Mouse (Mus musculus) embryonic facial prominence, embryonic 12.5 days (tissue): Measurements from ENCODE around the gene Hs3st3b1. TPM values are rescaled to one million over a fixed set of nuclear protein-coding genes. Genes with fewer than 3 reads are reported as not detected.
A peak's percentile ranks its signal among the peaks of the same experiment; 100 is the strongest.

Experiments used
- ATAC-seq: fragments of 200-750 bp; cut with Nextera tagmentation; 2 replicates; pipeline ENCODE4 v1.8.0; 2017; ENCODE audit not compliant: insufficient number of reproducible peaks, insufficient read depth, low FRiP score, low TSS enrichment
- H3K27ac ChIP-seq: fragments of 300-500 bp; sonication (generic); 2 replicates; pipeline ENCODE4 v1.5.1; 2016; ENCODE audit warnings: mild to moderate bottlenecking
- H3K27me3 ChIP-seq: fragments of 300-500 bp; sonication (generic); 2 replicates; pipeline ENCODE4 v1.6.1; 2016; ENCODE audit warnings: mild to moderate bottlenecking, moderate library complexity
- H3K36me3 ChIP-seq: fragments of 300-500 bp; sonication (generic); 2 replicates; pipeline ENCODE4 v1.6.1; 2016; ENCODE audit warnings: mild to moderate bottlenecking
- H3K4me1 ChIP-seq: fragments of 300-500 bp; sonication (generic); 2 replicates; pipeline ENCODE4 v1.6.1; 2016
- H3K4me2 ChIP-seq: fragments of 300-500 bp; sonication (generic); replicated peaks from 2 replicates; pipeline ENCODE4 v1.6.1; 2016; ENCODE audit warnings: mild to moderate bottlenecking, moderate library complexity
- H3K4me3 ChIP-seq: fragments of 300-500 bp; sonication (generic); 2 replicates; pipeline ENCODE4 v1.5.1; 2016; ENCODE audit warnings: mild to moderate bottlenecking
- H3K9ac ChIP-seq: fragments of 300-500 bp; sonication (generic); 2 replicates; pipeline ENCODE4 v1.6.1; 2016; ENCODE audit warnings: mild to moderate bottlenecking, moderate library complexity
- H3K9me3 ChIP-seq: fragments of 300-500 bp; sonication (generic); 2 replicates; pipeline ENCODE4 v1.6.1; 2016; ENCODE audit warnings: mild to moderate bottlenecking, moderate library complexity
- WGBS: fragments of 180-500 bp; shearing (Covaris S2); methylation state at CpG from one replicate; pipeline ENCODE4 v1.1.7; 2016; 5-methylcytosine and 5-hydroxymethylcytosine counted together
- polyA plus RNA-seq: library from polyadenylated mRNA; unstranded; fragments of >200 nt; fragmentation: Nextera tagmentation; extraction: Ambion mirVana; gene quantifications from 2 replicates; pipeline ENCODE4 v1.2.1, GENCODE M21; 2016

The Hs3st3b1 gene
- 21.5 and 22.9 TPM in 2 replicates for polyA plus RNA-seq

DNA sequence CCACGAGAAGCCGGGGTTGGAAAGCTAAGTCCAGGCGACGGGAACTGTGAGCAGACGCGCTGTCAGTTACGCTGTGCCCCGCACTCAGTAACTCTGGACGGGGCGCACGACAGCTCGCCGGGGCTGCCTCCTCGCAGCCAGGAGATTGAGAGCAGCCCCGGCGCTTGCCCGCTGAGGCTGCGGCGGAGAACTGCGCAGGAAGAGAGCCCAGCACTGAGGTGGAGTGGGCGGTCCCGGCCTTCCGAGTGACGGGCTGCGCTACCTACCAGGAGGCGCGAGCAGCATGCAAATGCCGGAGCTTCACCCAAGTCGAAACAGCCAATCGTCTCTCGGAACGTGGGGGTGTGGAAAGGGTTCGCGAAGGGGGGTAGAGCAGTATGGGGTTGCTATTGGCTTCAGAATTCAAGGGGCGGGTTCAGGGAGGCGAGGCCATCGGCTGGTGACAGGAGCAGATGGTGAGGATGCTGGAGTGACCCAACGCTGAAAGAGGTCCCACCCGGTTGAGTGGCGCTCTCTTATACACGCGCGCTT is at the start of gene Hs3st3b1:
TSS of gene Hs3st3b1 (minus strand) at position 200 of the 531 bp plus-strand sequence.
- Histone ChIP-seq H3K4me3 (peak within 1 kb of the TSS; percentile 64), H3K27me3 (peaks cover 39% of the 10 kb centered on the region), H3K27ac (peak within 1 kb of the TSS; percentile 73), H3K4me1 (peaks cover 32% of the 10 kb centered on the region), H3K9me3 (no peaks in the 10 kb centered on the region), H3K4me2 (peak within 1 kb of the TSS; percentile 85), H3K36me3 (no peaks in the 10 kb centered on the region), H3K9ac (peak within 1 kb of the TSS; percentile 82)
- ATAC-seq, result peak; percentile 94
- 0% methylated on average over 43 of the region's 43 CpGs for WGBS

DNA sequence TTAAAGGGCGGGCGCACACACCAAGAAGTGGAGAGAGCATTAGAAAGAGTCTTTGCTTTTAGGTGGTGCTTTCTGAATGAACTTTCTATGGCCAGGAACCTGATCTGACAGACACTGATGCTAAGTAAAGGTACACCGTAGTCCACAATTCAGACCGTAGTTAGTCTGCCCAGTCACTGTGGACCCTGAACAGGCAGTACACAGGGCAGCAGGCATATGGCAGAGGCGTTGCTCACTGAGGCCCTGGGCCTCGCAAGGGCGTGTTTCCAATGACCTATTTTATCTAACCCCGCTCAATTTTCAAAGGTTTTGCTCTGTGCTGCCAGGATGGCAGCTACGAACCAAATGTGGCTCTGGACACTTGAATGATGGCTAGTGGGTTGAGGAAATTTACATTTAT is 49.4 kb upstream of the Hs3st3b1 start:
- ATAC-seq, result no peak
- no peaks in the 10 kb centered on the region for H3K9me3 ChIP-seq
- H3K9ac ChIP-seq, result no peak overlapping the region
- H3K27ac ChIP-seq, result no peak overlapping the region
- H3K4me2 ChIP-seq, result no peak overlapping the region
- H3K4me3 ChIP-seq, result no peak overlapping the region
- H3K27me3 ChIP-seq, result no peaks in the 10 kb centered on the region
- 92% methylated on average over 9 of the region's 9 CpGs for WGBS
- peaks cover 19% of the 10 kb centered on the region for H3K4me1 ChIP-seq
- peaks cover 14% of the 10 kb centered on the region; the same call in 1 of the 2 replicates for H3K36me3 ChIP-seq

DNA sequence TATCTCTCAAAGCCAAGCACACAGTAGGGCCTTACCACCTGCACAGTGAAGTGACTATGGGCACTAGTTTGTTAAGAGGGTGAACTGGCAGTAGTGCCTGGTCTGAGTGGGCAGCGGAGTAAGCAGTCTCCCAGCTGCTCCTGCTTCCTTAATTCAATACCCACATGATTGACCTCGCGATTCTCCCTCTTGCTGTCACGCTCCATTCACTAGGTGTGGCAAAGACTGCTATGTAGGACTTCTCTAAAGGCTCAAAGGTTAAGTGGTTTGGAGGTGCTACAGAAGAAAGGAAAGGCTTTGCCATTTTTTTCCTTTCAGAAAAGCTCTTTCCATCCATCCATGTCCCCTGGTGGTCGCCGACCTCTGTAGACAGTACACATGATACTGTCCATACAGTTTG is 48.7 kb upstream of the Hs3st3b1 start:
- H3K4me3 ChIP-seq, result no peak overlapping the region
- no peak overlapping the region for H3K9ac ChIP-seq
- H3K4me2 ChIP-seq, result no peak overlapping the region
- no peak for ATAC-seq
- H3K36me3 ChIP-seq, result peaks cover 14% of the 10 kb centered on the region; the same call in 1 of the 2 replicates
- H3K9me3 ChIP-seq, result no peaks in the 10 kb centered on the region
- 91% methylated on average over 6 of the region's 6 CpGs for WGBS
- H3K27me3 ChIP-seq, result no peaks in the 10 kb centered on the region
- H3K4me1 ChIP-seq, result peaks cover 23% of the 10 kb centered on the region
- no peak overlapping the region for H3K27ac ChIP-seq

DNA sequence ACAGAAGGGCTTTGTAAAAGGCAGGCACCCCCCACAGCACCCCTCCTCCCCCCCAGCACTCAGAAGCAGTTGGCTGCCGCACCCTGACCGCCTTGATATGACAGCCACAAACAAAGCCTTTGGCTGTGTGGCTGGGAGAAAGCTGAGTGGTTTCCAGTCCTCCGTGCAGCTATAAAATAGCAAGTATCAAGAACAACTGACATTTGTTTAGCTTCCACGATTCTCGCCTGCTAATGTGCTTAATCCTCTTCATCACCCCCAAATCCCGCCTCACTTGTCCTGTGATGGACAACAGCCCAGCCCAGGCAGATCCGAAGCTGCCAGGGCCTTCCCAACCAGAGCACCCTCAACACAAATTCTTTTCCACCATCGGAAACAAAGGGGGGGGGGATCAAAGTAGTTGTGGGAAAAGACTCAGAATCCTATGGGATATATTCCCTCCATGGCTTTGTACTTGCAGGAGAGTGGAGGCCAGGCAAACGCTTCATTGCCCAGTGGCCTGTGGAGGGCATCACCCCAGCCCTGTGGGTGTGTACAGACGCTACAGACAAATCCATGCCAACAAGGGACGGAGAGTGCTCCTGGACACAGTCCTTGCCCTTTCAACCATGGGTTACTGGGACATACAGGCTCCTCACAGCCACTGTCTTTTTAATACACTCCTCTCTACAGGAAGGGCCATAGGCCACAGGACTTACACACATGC is 47.3 kb upstream of the Hs3st3b1 start:
- H3K9ac ChIP-seq, result no peak overlapping the region
- no peak overlapping the region for H3K4me2 ChIP-seq
- H3K9me3 ChIP-seq, result no peaks in the 10 kb centered on the region
- peaks cover 25% of the 10 kb centered on the region for H3K4me1 ChIP-seq
- no peaks in the 10 kb centered on the region for H3K27me3 ChIP-seq
- 47% methylated on average over 11 of the region's 11 CpGs for WGBS
- H3K27ac ChIP-seq, result no peak overlapping the region
- ATAC-seq, result no peak
- H3K4me3 ChIP-seq, result no peak overlapping the region
- peaks cover 14% of the 10 kb centered on the region; the same call in 1 of the 2 replicates for H3K36me3 ChIP-seq

DNA sequence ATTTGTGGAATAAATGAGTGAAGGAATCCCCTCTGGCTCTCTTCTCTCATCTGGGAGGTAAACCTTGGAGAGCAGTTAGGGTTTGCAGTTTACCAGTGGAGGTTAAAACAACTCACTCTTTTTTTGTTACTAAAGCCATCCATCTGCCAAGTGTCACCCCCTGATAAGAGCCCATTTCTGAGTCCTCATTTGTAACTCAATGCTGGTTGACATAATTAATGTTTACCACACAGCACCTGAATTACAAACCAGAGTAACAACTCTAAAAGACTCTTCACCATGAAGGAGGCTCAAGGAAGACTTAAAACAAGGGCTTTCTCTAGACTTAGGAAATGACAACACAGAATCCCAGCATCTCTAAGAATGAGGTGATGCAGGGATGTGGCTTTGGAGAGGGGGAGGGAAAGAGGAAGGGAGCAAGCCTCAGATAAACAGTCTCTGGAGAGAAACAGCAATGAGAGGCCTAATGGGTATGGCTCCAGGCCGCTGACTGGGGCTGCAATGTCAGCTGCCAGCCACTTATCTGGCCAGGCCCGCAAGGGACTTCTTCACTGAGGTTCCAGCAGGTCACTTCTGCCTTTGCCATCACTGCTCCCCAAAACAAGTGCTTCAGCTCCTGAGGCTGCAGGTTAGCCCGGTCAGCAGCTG is 46.4 kb upstream of the Hs3st3b1 start:
- ATAC-seq, result no peak
- Histone ChIP-seq H3K27me3 (no peaks in the 10 kb centered on the region), H3K4me3 (no peak overlapping the region), H3K27ac (no peak overlapping the region), H3K36me3 (peaks cover 14% of the 10 kb centered on the region; the same call in 1 of the 2 replicates), H3K4me1 (peaks cover 25% of the 10 kb centered on the region), H3K9me3 (no peaks in the 10 kb centered on the region), H3K4me2 (no peak overlapping the region), H3K9ac (no peak overlapping the region)
- WGBS, result 37% methylated on average over 3 of the region's 3 CpGs

DNA sequence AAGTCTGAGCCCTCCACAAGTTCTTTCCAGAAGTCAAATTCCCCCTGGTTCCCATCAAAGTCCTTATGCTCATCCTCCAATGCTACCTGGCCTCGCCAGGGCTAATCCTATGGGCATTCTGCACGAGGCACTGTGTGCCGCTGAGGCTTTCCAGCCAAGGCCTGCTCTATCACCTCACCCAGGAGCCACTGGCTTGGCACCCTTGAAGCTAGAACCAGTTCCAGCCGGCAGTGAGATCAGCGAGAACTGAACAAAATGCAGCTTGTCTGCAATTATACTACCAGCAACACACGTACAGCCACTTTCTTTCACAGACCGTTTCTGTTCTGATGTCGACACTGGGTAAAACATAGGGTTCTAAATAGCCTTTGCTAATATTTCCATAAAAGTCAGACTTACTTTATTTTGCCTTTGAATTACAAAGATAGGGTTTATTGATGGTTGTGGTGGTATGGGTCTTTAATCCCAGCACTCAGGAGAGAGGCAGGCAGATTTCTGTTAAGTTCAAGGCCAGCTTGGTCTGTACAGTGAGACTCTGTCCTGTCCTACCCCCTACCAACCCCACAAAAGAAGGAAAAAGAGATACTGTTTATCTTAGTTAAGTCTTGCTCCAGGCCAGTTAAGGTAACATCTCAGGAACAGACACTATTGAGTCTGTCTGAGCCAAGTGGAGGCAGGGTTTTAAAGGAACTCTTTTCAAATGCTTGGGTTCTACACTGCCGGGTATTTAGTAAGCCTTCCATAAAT is 45.7 kb upstream of the Hs3st3b1 start:
- no peak overlapping the region for H3K27ac ChIP-seq
- H3K4me2 ChIP-seq, result no peak overlapping the region
- H3K9ac ChIP-seq, result no peak overlapping the region
- H3K36me3 ChIP-seq, result 0 out of 2 replicates have a peak, but pooled peaks cover 14% of the 10 kb centered on the region
- no peak overlapping the region for H3K4me3 ChIP-seq
- no peaks in the 10 kb centered on the region for H3K27me3 ChIP-seq
- H3K4me1 ChIP-seq, result peaks cover 25% of the 10 kb centered on the region
- no peaks in the 10 kb centered on the region for H3K9me3 ChIP-seq
- 79% methylated on average over 9 of the region's 9 CpGs for whole genome bisulfite sequencing
- no peak for ATAC-seq

DNA sequence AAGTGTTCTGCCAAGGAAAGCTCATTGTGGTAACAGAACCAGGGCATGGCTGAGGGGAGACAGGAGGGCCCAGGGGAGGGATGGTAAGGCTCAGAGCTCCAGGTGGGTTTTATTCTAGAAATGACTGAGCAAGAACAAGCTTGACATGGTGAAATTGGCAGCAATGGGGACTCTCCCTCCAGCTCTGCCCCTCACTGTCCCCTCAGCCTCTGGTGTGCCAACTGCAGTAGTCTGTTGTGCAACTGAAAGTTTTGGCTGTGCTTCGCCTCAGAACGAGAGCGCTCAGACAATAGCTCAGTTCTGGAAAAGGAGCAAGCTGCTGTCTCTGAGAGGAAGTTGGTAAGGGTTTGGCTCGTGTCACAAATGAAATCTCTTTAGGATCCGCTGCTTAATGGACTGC is 43.3 kb upstream of the Hs3st3b1 start:
- 81% methylated on average over 5 of the region's 5 CpGs for WGBS
- no peak for ATAC-seq
- H3K4me2 ChIP-seq, result no peak overlapping the region

DNA sequence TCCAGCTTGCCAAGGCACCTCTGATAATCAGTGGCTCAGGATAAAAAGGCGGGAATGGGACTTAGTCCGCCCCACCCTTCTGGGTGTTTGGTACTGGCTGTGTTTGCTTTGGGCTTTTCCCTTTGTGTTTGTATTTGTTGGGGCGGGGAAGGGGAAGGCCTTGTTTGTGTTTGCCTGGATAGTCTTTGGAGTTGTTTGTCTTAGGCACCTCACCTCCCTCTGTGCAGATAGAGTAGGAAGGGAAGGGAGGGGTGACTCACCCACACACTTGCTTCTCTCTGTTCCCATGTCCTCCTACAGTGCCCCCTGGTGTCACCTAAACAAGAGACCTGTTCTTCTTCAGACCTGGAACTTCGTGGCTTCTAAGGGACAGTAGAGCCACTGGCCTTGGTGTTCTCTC is 35.1 kb upstream of the Hs3st3b1 start:
- WGBS, result 45% methylated on average over 4 of the region's 4 CpGs
- Histone ChIP-seq H3K4me1 (peaks cover 5% of the 10 kb centered on the region), H3K9ac (no peak overlapping the region), H3K9me3 (no peaks in the 10 kb centered on the region), H3K4me3 (no peak overlapping the region), H3K4me2 (no peak overlapping the region), H3K27me3 (no peaks in the 10 kb centered on the region), H3K36me3 (no peaks in the 10 kb centered on the region), H3K27ac (no peak overlapping the region)
- no peak for ATAC-seq

More for the DNA sequence above, 43.3 kb upstream of the Hs3st3b1 start:
- no peak overlapping the region for H3K4me3 ChIP-seq
- no peak overlapping the region for H3K9ac ChIP-seq
- H3K27me3 ChIP-seq, result no peaks in the 10 kb centered on the region
- no peaks in the 10 kb centered on the region for H3K9me3 ChIP-seq
- 0 out of 2 replicates have a peak, but pooled peaks cover 15% of the 10 kb centered on the region for H3K36me3 ChIP-seq
- no peak overlapping the region for H3K27ac ChIP-seq
- peaks cover 25% of the 10 kb centered on the region for H3K4me1 ChIP-seq

DNA sequence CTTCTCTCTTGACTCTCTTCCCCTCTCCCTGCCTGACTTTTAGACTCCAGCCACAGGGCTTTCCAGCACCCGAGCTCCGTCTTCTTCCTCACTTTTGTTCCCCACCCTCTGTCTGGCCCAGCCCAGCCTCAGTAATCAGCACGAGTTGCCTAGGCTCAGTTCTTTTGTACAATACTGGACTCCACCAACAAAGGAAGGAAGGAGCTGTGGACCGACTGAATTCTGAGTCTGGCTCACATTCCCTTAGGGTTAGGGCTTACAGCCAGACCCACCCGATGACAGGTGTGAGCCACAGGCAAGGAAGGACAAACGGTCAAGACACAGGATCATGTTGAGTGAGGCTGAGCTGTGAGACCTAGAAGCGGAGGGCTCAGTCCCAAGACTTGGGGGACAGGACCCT is 34.7 kb upstream of the Hs3st3b1 start:
- Histone ChIP-seq H3K36me3 (no peaks in the 10 kb centered on the region), H3K4me1 (peaks cover 9% of the 10 kb centered on the region), H3K27ac (no peak overlapping the region), H3K9ac (no peak overlapping the region), H3K27me3 (no peaks in the 10 kb centered on the region), H3K4me2 (no peak overlapping the region), H3K9me3 (no peaks in the 10 kb centered on the region), H3K4me3 (no peak overlapping the region)
- ATAC-seq, result no peak
- WGBS, result 40% methylated on average over 7 of the region's 7 CpGs

DNA sequence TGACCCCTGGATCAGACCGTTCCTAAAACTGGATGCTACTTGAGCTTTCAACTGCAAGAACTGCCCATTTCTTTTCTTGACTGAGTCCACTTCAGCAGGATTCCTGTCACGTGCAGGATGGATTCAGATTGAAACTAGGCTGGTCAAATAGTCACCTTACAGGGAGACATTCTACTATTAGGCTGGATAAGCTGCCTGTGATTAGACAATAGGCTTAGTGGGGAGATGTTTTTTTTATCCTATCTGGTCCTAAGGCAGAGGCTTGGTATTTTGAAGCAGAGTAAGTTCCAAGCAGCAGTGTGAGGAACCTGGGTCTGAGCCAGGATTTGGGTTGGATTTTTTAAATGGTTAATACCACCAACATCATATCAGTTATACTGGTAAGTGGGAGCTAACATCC is 31.8 kb upstream of the Hs3st3b1 start:
- no peak overlapping the region for H3K9ac ChIP-seq
- no peaks in the 10 kb centered on the region for H3K9me3 ChIP-seq
- no peaks in the 10 kb centered on the region for H3K36me3 ChIP-seq
- no peak overlapping the region for H3K4me2 ChIP-seq
- H3K27ac ChIP-seq, result no peak overlapping the region
- no peak overlapping the region for H3K4me3 ChIP-seq
- peaks cover 3% of the 10 kb centered on the region; the same call in 1 of the 2 replicates for H3K27me3 ChIP-seq
- no peak for ATAC-seq
- 81% methylated on average over 2 of the region's 2 CpGs for WGBS
- peaks cover 12% of the 10 kb centered on the region for H3K4me1 ChIP-seq

DNA sequence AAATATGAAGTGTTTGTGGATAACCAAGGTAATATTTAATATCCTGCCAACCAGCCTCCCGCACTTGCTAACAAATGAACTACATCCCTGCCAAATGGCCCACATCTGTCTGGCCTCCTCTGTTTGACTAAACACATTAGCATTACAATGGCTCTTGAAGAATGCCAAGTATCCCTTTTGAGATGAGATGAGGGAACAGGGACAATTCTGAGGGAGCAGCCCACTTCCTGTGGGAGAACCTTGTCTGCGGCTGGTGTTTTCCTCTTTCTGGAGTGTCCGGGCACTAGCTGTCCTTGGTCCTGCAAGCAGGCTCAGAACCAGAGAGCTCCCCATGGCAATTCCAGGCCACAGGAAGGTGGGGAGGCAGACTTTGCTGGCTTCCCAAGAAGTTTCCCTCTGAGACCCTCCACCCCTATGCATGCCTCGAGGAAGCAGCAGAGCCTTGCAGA is 30.7 kb upstream of the Hs3st3b1 start:
- Histone ChIP-seq H3K9ac (no peak overlapping the region), H3K27ac (no peak overlapping the region), H3K9me3 (no peaks in the 10 kb centered on the region), H3K4me1 (peaks cover 12% of the 10 kb centered on the region), H3K36me3 (no peaks in the 10 kb centered on the region), H3K4me2 (no peak overlapping the region), H3K4me3 (no peak overlapping the region), H3K27me3 (peaks cover 3% of the 10 kb centered on the region; the same call in 1 of the 2 replicates)
- no peak for ATAC-seq
- 46% methylated on average over 4 of the region's 4 CpGs for WGBS
